Mouse (Mus musculus) hindbrain, embryonic 10.5 days (tissue): ENCODE data around the gene Cyp2ab1. TPM values are rescaled to one million over a fixed set of nuclear protein-coding genes. Genes with fewer than 3 reads are reported as not detected.
"Not testable (repeated sequence)": the region's sequence is repeated elsewhere in the genome, so short reads cannot be mapped to it uniquely, and the experiment has no call there.

Experiments
- DNase-seq: peaks from one replicate; pipeline ENCODE4 v3.0.0-alpha.2; 2017; ENCODE audit warnings: low spot score
- H3K27ac ChIP-seq: fragments of 300-500 bp; sonication (generic); 2 replicates; pipeline ENCODE4 v1.5.1; 2016; ENCODE audit warnings: mild to moderate bottlenecking, moderate library complexity
- H3K27me3 ChIP-seq: fragments of 300-500 bp; sonication (generic); 2 replicates; pipeline ENCODE4 v1.6.1; 2016; ENCODE audit warnings: mild to moderate bottlenecking; ENCODE audit not compliant: poor library complexity, insufficient read depth, severe bottlenecking
- H3K36me3 ChIP-seq: fragments of 300-500 bp; sonication (generic); 2 replicates; pipeline ENCODE4 v1.6.1; 2016; ENCODE audit warnings: mild to moderate bottlenecking, moderate library complexity
- H3K4me1 ChIP-seq: fragments of 300-500 bp; sonication (generic); replicated peaks from 2 replicates; pipeline ENCODE4 v1.6.1; 2016; ENCODE audit warnings: mild to moderate bottlenecking
- H3K4me3 ChIP-seq: fragments of 300-500 bp; sonication (generic); 2 replicates; pipeline ENCODE4 v1.5.1; 2016; ENCODE audit warnings: mild to moderate bottlenecking, moderate library complexity
- H3K9me3 ChIP-seq: fragments of 300-500 bp; sonication (generic); 2 replicates; pipeline ENCODE4 v1.6.1; 2016; ENCODE audit warnings: mild to moderate bottlenecking, moderate library complexity
- WGBS: fragments of 180-500 bp; shearing (Covaris S2); methylation state at CpG from one replicate; pipeline ENCODE4 v1.1.7; 2016; 5-methylcytosine and 5-hydroxymethylcytosine counted together
- polyA plus RNA-seq: library from polyadenylated mRNA; unstranded; fragments of >200 nt; fragmentation: Nextera tagmentation; extraction: Ambion mirVana; gene quantifications from 2 replicates; pipeline ENCODE4 v1.2.1, GENCODE M21; 2016

Gene Cyp2ab1
- polyA plus RNA-seq = not detected in 2 replicates

DNA sequence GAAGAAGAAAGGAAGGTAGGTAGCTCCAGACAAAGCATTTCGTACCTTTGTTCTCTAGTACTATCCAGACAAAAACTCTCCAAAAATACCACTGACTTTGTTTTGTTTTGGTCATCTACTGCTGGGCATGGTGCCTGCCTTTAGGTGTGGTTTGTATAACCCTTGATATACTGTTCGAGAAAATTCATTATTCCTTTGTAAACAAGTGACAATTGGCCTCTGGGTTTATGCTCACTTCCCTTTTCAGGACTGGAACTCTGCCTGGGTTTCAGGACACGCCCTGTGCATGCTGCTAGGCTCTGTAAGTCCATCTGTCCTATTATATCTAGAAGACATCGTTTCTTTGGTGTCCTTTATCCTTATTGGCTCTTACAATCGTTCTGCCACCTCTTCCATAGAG lies at the start of gene Cyp2ab1:
TSS of gene Cyp2ab1 (minus strand) at position 119 of the 400 bp plus-strand sequence.
- Histone ChIP-seq H3K36me3 (peaks cover 18% of the 10 kb centered on the region), H3K4me3 (no peak within 1 kb of the TSS), H3K27ac (no peak within 1 kb of the TSS), H3K27me3 (no peaks in the 10 kb centered on the region), H3K4me1 (no peaks in the 10 kb centered on the region), H3K9me3 (no peaks in the 10 kb centered on the region)
- no peak for DNase-seq
- 82% methylated on average over 5 of the region's 5 CpGs for WGBS

- Histone ChIP-seq H3K36me3 (peaks cover 85% of the 10 kb centered on the region), H3K4me1 (no peaks in the 10 kb centered on the region), H3K27ac (no peak overlapping the region), H3K4me3 (no peak overlapping the region), H3K27me3 (no peaks in the 10 kb centered on the region), H3K9me3 (no peaks in the 10 kb centered on the region)
- 81% methylated on average over 4 of the region's 4 CpGs for WGBS
- DNase-seq = no peak
Observed at GRCm38 (mm10) chr16:20371731-20372130, 46.5 kb upstream of the Cyp2ab1 start.

GRCm38 (mm10) chr16:20368221-20368620 lies 43.0 kb upstream of the Cyp2ab1 start:
- Histone ChIP-seq H3K9me3 (no peaks in the 10 kb centered on the region), H3K36me3 (peaks cover 91% of the 10 kb centered on the region), H3K27ac (no peak overlapping the region), H3K27me3 (no peaks in the 10 kb centered on the region), H3K4me3 (no peak overlapping the region), H3K4me1 (no peaks in the 10 kb centered on the region)
- 92% methylated on average over 9 of the region's 9 CpGs for WGBS
- no peak for DNase-seq

DNA sequence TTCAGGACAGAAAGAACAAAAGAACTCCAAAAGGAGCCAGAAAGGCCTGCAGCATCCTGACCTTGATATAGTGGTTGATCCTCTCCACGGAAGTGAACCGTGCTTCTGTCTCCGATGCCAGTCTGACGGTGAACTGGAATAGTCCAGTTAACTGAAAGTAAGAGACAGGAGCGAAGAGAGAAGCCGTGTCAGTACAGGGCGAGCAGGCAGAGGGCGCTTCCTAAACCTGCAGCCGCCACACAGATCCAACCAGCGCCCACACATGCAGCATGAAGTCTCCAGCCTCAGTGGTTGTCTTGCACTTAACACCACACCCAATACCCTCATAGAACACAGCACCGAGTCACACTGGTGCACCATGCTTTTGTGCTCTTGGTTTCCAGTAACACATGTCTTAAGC lies 36.9 kb upstream of the Cyp2ab1 start:
- Histone ChIP-seq H3K4me3 (no peak overlapping the region), H3K27ac (no peak overlapping the region), H3K27me3 (no peaks in the 10 kb centered on the region), H3K9me3 (no peaks in the 10 kb centered on the region), H3K36me3 (peaks cover 97% of the 10 kb centered on the region), H3K4me1 (no peaks in the 10 kb centered on the region)
- no peak for DNase-seq
- 90% methylated on average over 11 of the region's 11 CpGs for WGBS

GRCm38 (mm10) chr16:20361496-20361895 lies 36.3 kb upstream of the Cyp2ab1 start:
- peaks cover 97% of the 10 kb centered on the region for H3K36me3 ChIP-seq
- H3K4me3 ChIP-seq, H3K9me3 ChIP-seq, H3K27ac ChIP-seq, H3K27me3 ChIP-seq, H3K4me1 ChIP-seq, DNase-seq: not testable (repeated sequence)
- 96% methylated on average over 3 of the region's 3 CpGs for WGBS

GRCm38 (mm10) chr16:20359643-20360295 lies 34.6 kb upstream of the Cyp2ab1 start:
- Histone ChIP-seq H3K4me1 (no peaks in the 10 kb centered on the region), H3K36me3 (peaks cover 95% of the 10 kb centered on the region), H3K4me3 (no peak overlapping the region), H3K27ac (no peak overlapping the region), H3K9me3 (no peaks in the 10 kb centered on the region), H3K27me3 (no peaks in the 10 kb centered on the region)
- WGBS = 85% methylated on average over 9 of the region's 9 CpGs
- no peak for DNase-seq

DNA sequence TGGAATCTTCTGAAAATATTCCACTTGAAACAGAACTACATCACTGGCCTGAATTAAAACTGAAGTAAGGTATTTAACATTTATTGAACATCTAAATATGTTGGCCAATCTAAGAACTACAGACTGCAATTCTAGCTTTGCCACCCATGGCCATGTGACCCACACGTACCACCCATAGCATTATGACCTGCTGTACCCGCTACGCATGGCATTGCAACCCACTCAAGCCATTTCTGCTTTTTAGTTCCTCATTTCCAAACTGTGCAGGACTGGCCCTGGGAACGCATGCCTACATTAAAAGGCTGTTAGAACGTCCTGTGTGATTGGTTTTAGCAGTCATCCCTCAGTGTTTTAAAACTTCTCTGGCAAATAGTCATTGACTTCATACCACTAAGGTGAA lies 32.6 kb upstream of the Cyp2ab1 start:
- H3K4me1 ChIP-seq = no peaks in the 10 kb centered on the region
- DNase-seq = no peak
- H3K36me3 ChIP-seq = peaks cover 90% of the 10 kb centered on the region
- H3K27ac ChIP-seq = no peak overlapping the region
- no peaks in the 10 kb centered on the region for H3K9me3 ChIP-seq
- no peak overlapping the region for H3K4me3 ChIP-seq
- WGBS = 95% methylated on average over 5 of the region's 5 CpGs
- H3K27me3 ChIP-seq = no peaks in the 10 kb centered on the region

- DNase-seq = no peak
- no peak overlapping the region for H3K4me3 ChIP-seq
- WGBS = 92% methylated on average over 2 of the region's 2 CpGs
- H3K27ac ChIP-seq = no peak overlapping the region
- peaks cover 81% of the 10 kb centered on the region for H3K36me3 ChIP-seq
- no peaks in the 10 kb centered on the region for H3K4me1 ChIP-seq
- no peaks in the 10 kb centered on the region for H3K27me3 ChIP-seq
- H3K9me3 ChIP-seq = no peaks in the 10 kb centered on the region
Observed at GRCm38 (mm10) chr16:20354762-20355161, 29.6 kb upstream of the Cyp2ab1 start.

GRCm38 (mm10) chr16:20354011-20354410 lies 28.8 kb upstream of the Cyp2ab1 start:
- no peaks in the 10 kb centered on the region for H3K27me3 ChIP-seq
- no peaks in the 10 kb centered on the region for H3K9me3 ChIP-seq
- peaks cover 79% of the 10 kb centered on the region for H3K36me3 ChIP-seq
- H3K4me1 ChIP-seq = no peaks in the 10 kb centered on the region
- H3K4me3 ChIP-seq = no peak overlapping the region
- 90% methylated on average over 1 of the region's 1 CpGs for WGBS
- no peak for DNase-seq
- no peak overlapping the region for H3K27ac ChIP-seq

- H3K27me3 ChIP-seq = no peaks in the 10 kb centered on the region
- no peaks in the 10 kb centered on the region for H3K4me1 ChIP-seq
- no peaks in the 10 kb centered on the region for H3K9me3 ChIP-seq
- H3K27ac ChIP-seq = no peak overlapping the region
- no peak for DNase-seq
- WGBS = 90% methylated on average over 1 of the region's 1 CpGs
- H3K36me3 ChIP-seq = peaks cover 75% of the 10 kb centered on the region
- no peak overlapping the region for H3K4me3 ChIP-seq
Observed at GRCm38 (mm10) chr16:20345464-20345863, 20.3 kb upstream of the Cyp2ab1 start.

- peaks cover 84% of the 10 kb centered on the region for H3K36me3 ChIP-seq
- H3K27ac ChIP-seq = no peak overlapping the region
- no peak overlapping the region for H3K4me3 ChIP-seq
- no peaks in the 10 kb centered on the region for H3K9me3 ChIP-seq
- H3K27me3 ChIP-seq = no peaks in the 10 kb centered on the region
- WGBS = 96% methylated on average over 3 of the region's 3 CpGs
- H3K4me1 ChIP-seq = no peaks in the 10 kb centered on the region
- no peak for DNase-seq
Observed at GRCm38 (mm10) chr16:20338616-20339015, 13.4 kb upstream of the Cyp2ab1 start.

DNA sequence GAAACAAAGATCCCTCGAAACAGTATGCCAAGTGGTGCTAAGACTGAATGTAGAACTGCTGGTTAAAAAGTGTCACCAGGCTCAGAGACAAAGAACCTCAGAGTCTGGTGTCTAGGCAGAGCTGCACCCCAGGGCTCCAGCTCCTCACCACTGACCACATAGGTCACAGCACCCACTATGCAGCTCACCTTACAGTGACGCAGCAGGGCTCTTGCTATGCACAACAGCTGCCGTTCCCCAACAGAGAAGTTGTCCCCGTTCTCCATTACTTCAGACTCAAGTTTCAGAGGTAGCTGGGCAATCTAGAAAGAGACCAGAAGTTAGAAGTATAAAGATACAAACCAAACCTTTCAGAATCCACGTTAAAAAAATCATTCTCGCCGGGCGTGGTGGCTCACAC lies 9.7 kb upstream of the Cyp2ab1 start:
- WGBS = 94% methylated on average over 8 of the region's 8 CpGs
- Histone ChIP-seq H3K4me3 (no peak overlapping the region), H3K27me3 (no peaks in the 10 kb centered on the region), H3K4me1 (0 out of 2 replicates have a peak, but pooled peaks cover 5% of the 10 kb centered on the region), H3K36me3 (peaks cover 85% of the 10 kb centered on the region), H3K27ac (no peak overlapping the region), H3K9me3 (no peaks in the 10 kb centered on the region)
- no peak for DNase-seq

GRCm38 (mm10) chr16:20328306-20328705 lies 3.1 kb upstream of the Cyp2ab1 start:
- H3K36me3 ChIP-seq = peaks cover 44% of the 10 kb centered on the region
- DNase-seq = no peak
- no peaks in the 10 kb centered on the region for H3K9me3 ChIP-seq
- 0 out of 2 replicates have a peak, but pooled peaks cover 5% of the 10 kb centered on the region for H3K4me1 ChIP-seq
- H3K27ac ChIP-seq = no peak overlapping the region
- 90% methylated on average over 5 of the region's 5 CpGs for WGBS
- H3K27me3 ChIP-seq = no peaks in the 10 kb centered on the region
- no peak overlapping the region for H3K4me3 ChIP-seq

DNA sequence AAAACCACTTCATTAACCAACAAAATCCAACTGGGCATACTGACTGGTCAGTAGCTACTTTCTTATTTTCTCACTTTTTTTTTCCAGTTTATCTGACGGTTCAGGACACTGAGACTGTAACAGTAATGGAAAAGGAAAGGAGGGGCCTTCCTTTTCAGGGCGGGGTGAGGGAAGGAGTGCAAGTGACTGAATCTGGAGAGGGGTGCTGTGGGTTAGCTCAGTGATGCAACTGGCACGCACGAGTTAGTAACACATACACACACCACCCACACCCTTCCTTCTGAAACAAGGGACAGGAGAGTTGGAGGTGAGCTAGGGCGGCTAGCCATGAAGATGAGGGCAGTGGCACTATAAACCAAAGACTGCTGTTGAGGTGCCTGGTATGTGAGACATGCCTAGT lies 1.3 kb downstream of the Cyp2ab1 start:
- H3K36me3 ChIP-seq = peaks cover 6% of the 10 kb centered on the region; the same call in 1 of the 2 replicates
- no peaks in the 10 kb centered on the region for H3K9me3 ChIP-seq
- 80% methylated on average over 5 of the region's 5 CpGs for whole genome bisulfite sequencing
- H3K4me1 ChIP-seq = no peaks in the 10 kb centered on the region
- no peak overlapping the region for H3K4me3 ChIP-seq
- no peak overlapping the region for H3K27ac ChIP-seq
- no peak for DNase-seq
- H3K27me3 ChIP-seq = no peaks in the 10 kb centered on the region
